Mouse (Mus musculus): ENCODE results near the gene E4f1. TPM values are rescaled to one million over a fixed set of nuclear protein-coding genes. Genes with fewer than 3 reads are reported as not detected.

Gene E4f1
- polyA plus RNA-seq, 2 experiments from 2014 or later, result 34.3 to 62.8 TPM

DNA sequence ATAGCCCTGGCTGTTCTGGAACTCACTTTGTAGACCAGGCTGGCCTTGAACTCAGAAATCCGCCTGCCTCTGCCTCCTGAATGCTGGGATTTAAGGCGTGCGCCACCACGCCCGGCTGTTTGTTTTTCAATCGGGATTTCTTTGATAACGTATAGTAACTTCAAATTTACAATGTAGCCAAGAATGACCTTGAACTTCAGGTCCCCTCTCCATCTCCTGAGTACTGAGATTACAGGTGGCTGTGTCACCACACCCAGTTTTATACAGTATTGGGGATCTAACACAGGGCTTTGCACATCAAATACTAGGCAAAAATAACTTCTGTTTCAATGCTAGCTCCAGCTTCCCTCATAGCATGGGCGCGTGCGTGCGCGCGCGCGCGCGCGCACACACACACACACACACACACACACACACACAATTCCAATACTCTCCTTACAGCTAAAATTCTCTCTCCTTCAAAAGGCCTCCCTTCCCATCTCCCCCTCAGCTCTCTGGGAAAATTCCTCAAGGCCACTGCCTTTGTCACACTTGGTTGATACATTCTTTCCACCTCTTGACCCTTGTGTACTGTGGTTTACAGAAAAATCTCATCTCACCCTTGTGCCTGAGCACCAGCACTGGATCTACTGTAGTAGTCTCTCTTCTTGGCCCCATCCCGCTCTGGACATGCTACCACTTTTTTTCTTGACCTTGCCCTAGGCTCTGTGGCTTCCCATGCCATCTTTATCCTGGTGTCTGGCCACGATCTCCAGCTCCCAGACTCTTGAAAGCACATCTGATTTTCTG is 11.1 kb upstream of the E4f1 start:
- ATAC-seq, result no peak

DNA sequence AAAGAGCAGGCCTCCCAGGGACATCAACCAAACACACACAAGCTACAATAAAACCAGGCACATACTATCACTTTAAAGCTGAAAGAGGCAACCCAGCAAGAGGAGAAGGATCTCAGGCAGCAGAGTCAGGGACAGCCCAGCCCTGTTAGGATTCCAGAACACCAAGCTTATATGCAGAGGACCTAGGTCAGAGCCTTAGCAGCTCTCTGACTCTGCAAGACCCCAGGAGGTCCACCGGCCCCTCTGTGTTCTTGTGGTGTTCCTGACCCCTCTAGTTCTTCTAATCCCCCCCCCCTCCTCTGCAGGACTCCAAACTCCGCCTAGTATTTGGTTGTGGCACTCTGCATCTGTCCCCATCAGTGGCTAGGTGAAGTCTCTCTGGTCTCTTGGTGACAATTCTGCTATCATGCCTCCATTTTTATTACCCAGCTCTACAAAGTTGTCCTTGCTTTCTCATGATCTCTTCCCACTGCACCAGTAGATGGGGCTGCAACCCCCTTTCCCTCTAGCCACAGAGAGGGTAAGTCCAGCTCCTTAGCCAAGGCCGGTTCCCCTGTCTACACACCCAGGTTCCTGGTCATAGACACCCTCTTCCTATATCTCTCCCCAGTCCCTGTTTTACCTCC is 10.2 kb upstream of the E4f1 start:
- ATAC-seq, result no peak

- no peak for ATAC-seq
These were observed 9.3 kb upstream of the E4f1 start for GRCm38 (mm10) chr17:24479431-24479830.

GRCm38 (mm10) chr17:24478663-24479380 is 8.7 kb upstream of the E4f1 start, which contains the start of gene Mlst8:
Gene Mlst8 (minus strand): TSS chr17:24479078.
- ATAC-seq, result peak; percentile 94

DNA sequence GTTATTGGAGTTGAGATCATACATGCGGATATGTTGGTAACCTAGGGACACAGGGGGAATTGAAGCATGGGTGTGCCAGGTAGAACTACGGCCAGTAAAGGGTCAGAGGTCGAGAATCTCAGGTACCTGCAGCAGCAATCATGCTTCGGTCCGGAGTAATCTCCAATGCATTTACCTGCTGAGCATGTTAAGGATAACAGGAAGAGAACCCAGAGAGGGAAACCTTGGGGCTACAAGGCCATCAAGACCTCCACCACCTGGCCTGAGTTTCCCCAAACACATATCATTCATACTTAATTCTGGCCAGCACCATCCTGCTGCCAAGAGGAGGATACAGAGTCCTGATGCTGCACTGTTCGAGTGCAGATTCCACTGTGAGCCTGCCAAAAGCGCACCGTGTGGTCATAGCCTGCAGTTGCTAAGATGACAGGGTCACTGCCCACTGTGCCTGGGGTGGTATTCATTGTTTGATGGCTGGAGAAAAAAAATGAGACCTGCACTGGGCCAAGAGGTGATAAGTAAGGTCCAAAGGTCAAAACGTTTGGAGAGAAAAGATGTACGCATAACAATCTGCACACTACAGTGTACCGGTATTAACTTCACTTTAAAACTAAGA is 8.0 kb upstream of the E4f1 start:
- ATAC-seq, result no peak

GRCm38 (mm10) chr17:24477053-24477984 is 7.2 kb upstream of the E4f1 start:
- no peak for ATAC-seq

GRCm38 (mm10) chr17:24476022-24476776 is 6.1 kb upstream of the E4f1 start:
- no peak for ATAC-seq

GRCm38 (mm10) chr17:24475586-24475985 is 5.5 kb upstream of the E4f1 start:
- ATAC-seq, result no peak

GRCm38 (mm10) chr17:24474557-24474956 is 4.4 kb upstream of the E4f1 start:
- no peak for ATAC-seq

DNA sequence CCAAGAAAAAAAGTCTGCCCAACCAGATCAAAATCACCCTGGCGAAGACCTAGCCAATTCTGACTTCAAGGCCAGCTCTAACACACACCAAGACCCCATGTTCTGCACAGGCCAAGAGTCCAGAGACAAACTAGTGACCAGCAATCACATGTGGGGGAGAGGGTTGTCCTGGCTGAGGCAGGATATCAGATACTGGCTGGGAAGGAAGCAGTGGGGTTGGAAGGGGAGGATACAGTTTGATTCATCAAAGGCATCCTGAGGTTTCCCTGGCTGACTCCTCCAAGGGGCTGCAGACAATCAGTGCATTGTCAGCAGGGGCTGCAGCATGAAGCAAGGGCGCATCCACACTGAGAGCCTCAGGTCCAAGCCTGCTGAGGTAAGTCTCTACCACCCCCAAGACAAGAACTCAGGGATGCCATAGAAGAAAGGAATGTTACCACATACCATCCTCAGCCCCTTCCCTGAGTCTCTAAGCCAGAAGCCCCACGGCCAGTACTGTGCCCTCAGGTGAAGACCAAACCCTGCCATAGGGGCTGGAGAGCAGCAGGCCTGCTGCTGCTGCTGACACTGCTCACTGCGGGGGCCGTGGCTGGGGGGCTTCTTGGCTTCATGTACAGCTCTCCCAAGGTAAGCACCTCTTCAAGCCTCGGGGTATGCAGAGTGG is 3.6 kb upstream of the E4f1 start, which contains the start of gene Bricd5:
TSS of gene Bricd5 (plus strand) at position 273 of the 664 bp plus-strand sequence.
- no peak for ATAC-seq

GRCm38 (mm10) chr17:24472512-24472911 is 2.4 kb upstream of the E4f1 start:
- no peak for ATAC-seq

- ATAC-seq, result peak; percentile 1
These were observed 801 bp upstream of the E4f1 start for GRCm38 (mm10) chr17:24470701-24471527.

GRCm38 (mm10) chr17:24469336-24469909 is 690 bp downstream of the E4f1 start:
- ATAC-seq, result no peak

GRCm38 (mm10) chr17:24468636-24469246 is 1.4 kb downstream of the E4f1 start:
- no peak for ATAC-seq

- ATAC-seq, result no peak
These were observed 6.6 kb downstream of the E4f1 start for GRCm38 (mm10) chr17:24463374-24464133.

DNA sequence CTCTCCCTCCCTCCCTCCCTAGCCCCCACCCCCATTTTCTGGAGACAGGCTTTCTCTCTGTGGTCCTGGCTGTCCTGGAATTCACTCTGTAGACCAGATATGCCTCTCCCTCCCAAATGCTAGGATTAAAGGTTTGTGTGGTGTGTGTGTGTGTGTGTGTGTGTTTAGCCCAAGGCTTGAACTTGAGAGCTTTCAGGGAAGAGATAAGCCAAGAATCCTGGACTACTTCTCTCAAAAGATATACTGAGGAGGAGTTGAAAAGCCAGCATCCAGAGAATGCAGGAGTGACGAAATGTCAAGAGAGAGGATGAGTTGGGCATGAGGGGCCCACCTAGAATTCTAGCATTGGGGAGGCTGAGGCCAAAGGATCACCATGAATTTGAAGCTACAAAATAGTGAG is 7.2 kb downstream of the E4f1 start:
- ATAC-seq, result no peak

DNA sequence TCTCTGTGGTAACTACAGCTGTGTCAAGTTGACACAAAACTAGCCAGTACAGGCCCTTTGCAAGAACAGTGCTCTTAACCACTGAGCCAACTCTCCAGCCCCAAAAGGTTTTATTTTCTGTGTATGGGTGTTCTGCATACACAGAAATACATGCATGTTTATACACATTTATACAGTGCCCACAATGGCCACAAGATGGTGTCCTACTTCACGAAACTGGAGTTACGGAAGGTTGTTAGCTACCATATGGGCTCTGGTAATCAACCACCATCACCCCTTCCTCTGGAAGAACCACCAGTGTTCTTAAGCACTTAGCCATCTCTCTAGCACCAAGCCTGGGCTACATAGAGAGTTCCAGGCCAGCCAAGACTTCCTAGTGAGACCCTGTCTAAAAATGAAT is 8.5 kb downstream of the E4f1 start:
- ATAC-seq, result peak; percentile 53

Measured in CD4-positive, CD25-positive, alpha-beta regulatory T cell, adult 4 months (primary cell).